Mouse (Mus musculus) olfactory bulb, adult 2 months (tissue): ENCODE data around the gene Otos.

Experiments
- CTCF ChIP-seq: fragments of 200-500 bp; IDR thresholded peaks from 2 replicates; pipeline ENCODE4 v1.5.1; 2012; ENCODE audit warnings: low read depth, mild to moderate bottlenecking, low read length, moderate library complexity; ENCODE audit not compliant: insufficient read depth
- POLR2A ChIP-seq: fragments of 200-500 bp; IDR thresholded peaks from 2 replicates; pipeline ENCODE4 v1.6.1; 2012; ENCODE audit warnings: mild to moderate bottlenecking, low read depth, low read length, moderate library complexity; ENCODE audit not compliant: insufficient read depth

- TF ChIP-seq CTCF = peak; percentile 36; the same call in 1 of the 2 replicates
- TF ChIP-seq POLR2A = no peak
These were observed 37.6 kb downstream of the Otos start for GRCm38 (mm10) chr1:92611008-92611407.
